Mouse (Mus musculus): ENCODE results near the gene Gpr171.
"Not testable (repeated sequence)": the region's sequence is repeated elsewhere in the genome, so short reads cannot be mapped to it uniquely, and the experiment has no call there.

Gene Gpr171

GRCm38 (mm10) chr3:59101218-59101986, at the start of gene Gpr171:
Gene Gpr171, minus strand, starts transcription at chr3:59101821.
- no peak for DNase-seq (ENCODE audit: low spot score)

GRCm38 (mm10) chr3:59150624-59151023, 49.0 kb upstream of the Gpr171 start:
- no peak for DNase-seq (ENCODE audit: low spot score)

GRCm38 (mm10) chr3:59149646-59150045, 48.0 kb upstream of the Gpr171 start:
- no peak for DNase-seq (ENCODE audit: low spot score)

- no peak for DNase-seq (ENCODE audit: low spot score)
Observed at GRCm38 (mm10) chr3:59145194-59145593, 43.6 kb upstream of the Gpr171 start.

GRCm38 (mm10) chr3:59141507-59142305, 40.1 kb upstream of the Gpr171 start:
- no peak for DNase-seq (ENCODE audit: low spot score)

- not testable (repeated sequence) for DNase-seq (ENCODE audit: low spot score)
Observed at GRCm38 (mm10) chr3:59140941-59141340, 39.3 kb upstream of the Gpr171 start.

GRCm38 (mm10) chr3:59140115-59140514, 38.5 kb upstream of the Gpr171 start:
- no peak for DNase-seq (ENCODE audit: low spot score)

GRCm38 (mm10) chr3:59139651-59140051, 38.0 kb upstream of the Gpr171 start:
- no peak for DNase-seq (ENCODE audit: low spot score)

- no peak for DNase-seq (ENCODE audit: low spot score)
Observed at GRCm38 (mm10) chr3:59138946-59139468, 37.4 kb upstream of the Gpr171 start.

- no peak for DNase-seq (ENCODE audit: low spot score)
Observed at GRCm38 (mm10) chr3:59135911-59136653, 34.5 kb upstream of the Gpr171 start.

- no peak for DNase-seq (ENCODE audit: low spot score)
Observed at GRCm38 (mm10) chr3:59133189-59133588, 31.6 kb upstream of the Gpr171 start.

- DNase-seq (ENCODE audit: low spot score) = no peak
Observed at GRCm38 (mm10) chr3:59131966-59132365, 30.3 kb upstream of the Gpr171 start.

- no peak for DNase-seq (ENCODE audit: low spot score)
Observed at GRCm38 (mm10) chr3:59131081-59131480, 29.5 kb upstream of the Gpr171 start.

- peak; percentile 9 for DNase-seq (ENCODE audit: low spot score)
Observed at GRCm38 (mm10) chr3:59130431-59130830, 28.8 kb upstream of the Gpr171 start.

- DNase-seq (ENCODE audit: low spot score) = no peak
Observed at GRCm38 (mm10) chr3:59129547-59129946, 27.9 kb upstream of the Gpr171 start.

GRCm38 (mm10) chr3:59128681-59129080, 27.1 kb upstream of the Gpr171 start:
- DNase-seq (ENCODE audit: low spot score) = no peak

- peak; percentile 30 for DNase-seq (ENCODE audit: low spot score)
Observed at GRCm38 (mm10) chr3:59125783-59126555, 24.3 kb upstream of the Gpr171 start.

GRCm38 (mm10) chr3:59125022-59125421, 23.4 kb upstream of the Gpr171 start:
- DNase-seq (ENCODE audit: low spot score) = no peak

- DNase-seq (ENCODE audit: low spot score) = no peak
Observed at GRCm38 (mm10) chr3:59121780-59122449, 20.3 kb upstream of the Gpr171 start.

GRCm38 (mm10) chr3:59121067-59121730, 19.6 kb upstream of the Gpr171 start:
- DNase-seq (ENCODE audit: low spot score) = peak; percentile 29

Measured in embryo, embryonic 10.5 days (tissue).